Mouse (Mus musculus) regulatory T cell (primary cell): ENCODE measurements around the gene Icam5.

ENCODE experiments used
- in situ Hi-C: fragments of 300-600 bp; cut with MboI, MseI; formaldehyde crosslinking; loops from one replicate; pipeline ENCODE4 v1.15.1; 2025; ENCODE audit warnings: high pct_unique_total_duplicates

Icam5 gene

DNA sequence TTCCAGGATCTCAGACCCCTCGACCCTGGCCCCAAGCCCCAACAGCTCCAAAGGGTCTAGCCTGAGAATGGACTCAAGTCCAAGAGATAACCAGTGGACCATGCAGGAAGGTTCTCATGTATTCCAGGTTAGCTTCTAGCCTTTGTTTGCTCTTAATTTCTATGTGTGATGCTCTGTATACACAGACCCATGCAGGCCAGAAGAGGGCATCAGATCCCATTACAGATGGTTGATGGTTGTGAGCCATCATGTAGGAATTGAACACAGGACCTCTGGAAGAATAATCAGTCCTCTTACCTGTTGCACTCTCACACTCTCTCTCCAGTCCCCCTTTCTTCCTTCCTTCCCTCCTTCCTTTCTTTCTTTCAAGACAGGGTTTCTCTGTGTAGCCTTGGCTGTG lies 19.5 kb upstream of the Icam5 start:
- in situ Hi-C loops: loop anchor here (25.0 kb wide), 1 partner anchor 100 kb away; no protein-coding TSS in a partner anchor

DNA sequence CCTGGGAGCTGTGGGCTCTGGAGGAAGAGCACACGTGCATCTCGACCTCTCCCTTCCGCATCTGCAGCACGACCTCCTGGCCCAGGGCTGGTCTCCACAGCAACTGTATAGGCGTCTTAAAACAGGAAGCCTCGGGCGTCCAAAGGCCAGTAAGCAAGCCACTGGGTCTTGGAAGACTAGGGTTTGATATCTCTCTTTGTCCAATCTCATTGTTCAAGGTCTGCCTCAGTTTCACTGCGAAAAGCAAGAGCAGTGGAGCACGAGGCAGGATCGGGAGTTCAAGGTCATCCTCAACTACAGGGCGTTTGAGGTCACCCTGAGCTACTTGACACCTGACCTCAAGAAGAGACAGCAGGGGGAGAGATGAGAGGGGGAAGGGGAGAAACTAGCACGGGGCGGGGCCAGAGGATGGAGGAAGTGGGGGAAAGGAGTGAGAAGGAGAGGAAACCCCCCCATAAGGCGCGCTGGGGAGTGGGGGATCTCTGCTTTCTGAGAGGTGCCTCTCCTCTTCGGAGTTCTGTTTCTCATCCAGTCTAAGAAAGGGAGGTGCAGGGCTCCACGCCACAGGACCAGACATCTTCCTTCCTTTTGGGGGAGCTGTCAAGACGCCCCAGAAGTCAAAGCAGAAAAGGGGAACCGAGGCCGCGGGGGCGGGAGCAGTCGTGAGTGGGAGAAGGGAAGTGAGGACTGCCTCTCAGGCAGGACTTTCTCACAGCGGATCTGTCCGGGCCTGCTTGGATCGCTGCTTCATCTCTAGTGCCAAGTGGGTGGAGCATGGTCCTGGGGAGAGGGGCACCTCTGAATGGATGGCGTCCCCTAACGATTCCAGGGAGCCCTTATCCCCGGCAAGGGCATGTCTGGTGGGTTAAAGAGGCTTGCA lies 16.9 kb upstream of the Icam5 start:
- in situ Hi-C loops: loop anchor here (25.0 kb wide), 1 partner anchor 103 kb away; no protein-coding TSS in a partner anchor

GRCm38 (mm10) chr9:21015571-21016130 lies 16.2 kb upstream of the Icam5 start, which contains the start of gene Icam1:
Gene Icam1 (plus strand): TSS chr9:21015985.
- in situ Hi-C loops: loop anchor here (25.0 kb wide), 1 partner anchor 103 kb away; no protein-coding TSS in a partner anchor

GRCm38 (mm10) chr9:21016331-21017176 lies 15.3 kb upstream of the Icam5 start:
- in situ Hi-C loops: loop anchor here (25.0 kb wide), 1 partner anchor 104 kb away; no protein-coding TSS in a partner anchor

GRCm38 (mm10) chr9:21017177-21017575 lies 14.7 kb upstream of the Icam5 start:
- in situ Hi-C loops: loop anchor here (25.0 kb wide), 1 partner anchor 105 kb away; no protein-coding TSS in a partner anchor

DNA sequence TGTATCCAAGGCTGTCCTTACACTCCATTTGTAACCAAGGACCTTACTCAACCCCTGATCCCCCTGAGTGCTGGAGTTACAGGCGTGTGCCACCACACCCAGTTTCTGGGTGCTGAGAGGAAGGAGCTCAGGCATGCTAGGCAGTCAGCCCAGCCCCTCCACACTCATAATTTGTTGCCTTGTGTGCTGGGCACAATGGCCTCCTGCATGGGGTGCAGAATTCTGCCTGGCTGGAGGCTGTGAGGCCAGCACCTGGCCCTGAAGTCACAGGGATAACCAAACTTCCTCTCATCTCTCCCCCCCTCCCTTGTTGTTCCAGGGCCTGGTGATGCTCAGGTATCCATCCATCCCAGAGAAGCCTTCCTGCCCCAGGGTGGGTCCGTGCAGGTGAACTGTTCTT lies 13.3 kb upstream of the Icam5 start:
- in situ Hi-C loops: loop anchor here (25.0 kb wide), 1 partner anchor 106 kb away; no protein-coding TSS in a partner anchor

DNA sequence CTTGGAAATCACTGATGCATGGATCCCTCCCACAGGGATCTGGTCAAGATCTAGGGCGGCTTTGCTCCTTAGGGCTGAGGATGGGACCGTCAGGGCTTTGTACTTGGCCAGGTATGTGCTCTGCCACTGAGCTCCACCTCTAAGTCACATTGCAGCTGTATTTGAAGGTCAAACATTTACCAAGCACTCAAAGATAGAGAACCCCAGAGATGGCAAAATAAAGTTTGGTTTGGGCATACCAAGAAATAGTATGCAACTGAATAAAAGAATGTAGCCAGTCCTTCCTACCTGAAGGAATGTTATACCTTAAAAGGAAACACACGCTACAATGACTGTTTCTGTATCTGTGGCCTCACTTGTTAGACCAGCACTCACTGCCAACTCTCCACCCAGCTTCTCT lies 10.5 kb upstream of the Icam5 start:
- in situ Hi-C loops: loop anchor here (25.0 kb wide), 1 partner anchor 109 kb away; no protein-coding TSS in a partner anchor

- in situ Hi-C loops: loop anchor here (25.0 kb wide), 1 partner anchor 110 kb away; no protein-coding TSS in a partner anchor
Measured at GRCm38 (mm10) chr9:21022288-21022687, 9.6 kb upstream of the Icam5 start.

DNA sequence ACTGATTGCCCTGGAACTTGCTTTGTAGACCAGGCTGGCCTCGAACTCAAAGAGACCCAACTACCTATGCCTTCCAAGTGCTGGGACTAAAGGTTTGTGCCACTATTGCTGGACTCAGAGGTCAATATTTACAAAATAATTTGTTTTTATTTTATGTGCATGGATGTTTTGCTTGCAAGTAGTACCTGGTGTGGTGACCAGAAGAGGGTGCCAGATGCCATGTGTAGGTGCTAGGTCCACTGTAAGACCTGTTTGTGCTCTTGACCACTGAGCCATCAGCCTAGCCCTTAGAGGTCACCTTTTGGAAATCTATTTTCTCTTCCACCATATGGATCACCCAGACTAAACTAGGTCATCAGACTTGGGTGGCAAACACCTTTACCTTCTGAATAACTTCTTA lies 9.1 kb upstream of the Icam5 start:
- in situ Hi-C loops: loop anchor here (25.0 kb wide), 1 partner anchor 110 kb away; no protein-coding TSS in a partner anchor

DNA sequence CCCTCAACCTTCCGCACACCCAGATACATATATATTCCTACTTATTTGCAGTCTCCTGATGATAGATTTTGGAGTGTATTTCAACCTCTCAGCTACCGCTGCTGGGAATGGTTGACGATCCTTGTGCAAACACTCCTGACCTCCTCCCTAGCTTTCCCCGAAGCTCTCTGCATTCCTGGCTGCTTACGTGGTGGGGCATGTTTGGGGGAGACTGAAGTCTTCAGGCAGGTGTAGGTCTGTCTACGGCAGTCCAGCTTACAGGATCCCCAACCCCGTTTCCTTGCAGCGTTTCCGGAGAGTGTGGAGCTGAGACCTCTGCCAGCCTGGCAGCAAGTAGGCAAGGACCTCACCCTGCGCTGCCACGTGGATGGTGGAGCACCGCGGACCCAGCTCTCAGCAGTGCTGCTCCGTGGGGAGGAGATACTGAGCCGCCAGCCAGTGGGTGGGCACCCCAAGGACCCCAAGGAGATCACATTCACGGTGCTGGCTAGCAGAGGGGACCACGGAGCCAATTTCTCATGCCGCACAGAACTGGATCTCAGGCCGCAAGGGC lies 6.5 kb upstream of the Icam5 start:
- in situ Hi-C loops: no loop called here

DNA sequence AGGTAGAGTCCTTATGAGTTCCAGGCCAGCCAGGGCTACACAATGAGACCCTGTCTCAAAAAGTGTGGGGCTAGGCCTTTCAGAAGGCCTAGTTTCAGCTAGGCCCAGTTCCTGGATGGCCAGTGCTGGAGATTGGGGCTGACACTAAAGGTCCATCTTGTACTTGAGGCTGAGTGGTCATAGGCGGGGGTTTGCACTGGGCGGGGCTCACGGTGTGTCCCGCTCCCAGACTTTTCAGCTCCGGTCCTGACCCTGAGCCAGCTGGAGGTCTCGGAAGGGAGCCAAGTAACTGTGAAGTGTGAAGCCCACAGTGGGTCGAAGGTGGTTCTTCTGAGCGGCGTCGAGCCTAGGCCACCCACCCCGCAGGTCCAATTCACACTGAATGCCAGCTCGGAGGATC lies 5.0 kb upstream of the Icam5 start:
- in situ Hi-C loops: no loop called here

- in situ Hi-C loops: no loop called here
Measured at GRCm38 (mm10) chr9:21027774-21028290, 4.0 kb upstream of the Icam5 start.

GRCm38 (mm10) chr9:21028560-21029110 lies 3.2 kb upstream of the Icam5 start:
- in situ Hi-C loops: no loop called here

DNA sequence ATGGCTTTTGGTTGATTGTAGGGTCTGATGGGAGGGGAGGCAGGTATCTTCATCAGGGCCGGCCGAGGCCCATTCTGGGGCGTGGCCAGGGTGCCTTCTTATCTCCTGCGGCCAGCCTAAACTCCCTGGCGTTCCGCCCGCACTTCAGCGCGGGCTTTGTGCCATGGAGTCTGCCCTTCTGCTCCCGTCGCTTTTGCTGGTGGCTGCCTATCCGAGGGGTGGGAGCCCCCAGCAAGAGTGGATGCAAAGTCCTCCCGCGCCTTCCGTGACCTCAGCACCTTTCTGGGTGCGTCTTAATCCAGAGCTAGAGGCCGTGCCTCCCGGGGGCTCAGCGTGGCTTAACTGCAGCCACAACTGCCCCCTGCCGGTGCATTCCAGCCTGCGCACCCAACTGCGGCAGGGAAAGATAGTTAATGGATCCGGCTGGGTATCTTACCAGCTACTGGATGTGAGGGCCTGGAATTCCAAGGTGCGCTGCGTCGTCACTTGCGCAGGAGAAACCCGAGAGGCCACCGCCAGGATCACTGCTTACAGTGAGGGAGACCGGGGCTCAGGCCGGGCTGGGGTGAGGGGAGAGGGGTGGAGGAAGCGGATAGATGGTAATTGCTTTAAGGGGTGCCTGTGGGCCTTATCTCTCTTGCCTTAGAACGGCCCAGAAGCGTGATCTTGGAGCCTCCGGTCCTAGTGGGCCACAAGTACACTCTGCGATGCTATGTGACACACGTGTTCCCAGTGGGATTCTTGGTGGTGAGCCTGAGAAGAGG lies 2.4 kb upstream of the Icam5 start, which contains the start of gene Icam4:
Gene Icam4 (plus strand): TSS at position 83 of the 764 bp plus-strand sequence.
- in situ Hi-C loops: loop anchor here (5.0 kb wide), 1 partner anchor 118 kb away; the partner anchor contains the start of gene Cdc37

DNA sequence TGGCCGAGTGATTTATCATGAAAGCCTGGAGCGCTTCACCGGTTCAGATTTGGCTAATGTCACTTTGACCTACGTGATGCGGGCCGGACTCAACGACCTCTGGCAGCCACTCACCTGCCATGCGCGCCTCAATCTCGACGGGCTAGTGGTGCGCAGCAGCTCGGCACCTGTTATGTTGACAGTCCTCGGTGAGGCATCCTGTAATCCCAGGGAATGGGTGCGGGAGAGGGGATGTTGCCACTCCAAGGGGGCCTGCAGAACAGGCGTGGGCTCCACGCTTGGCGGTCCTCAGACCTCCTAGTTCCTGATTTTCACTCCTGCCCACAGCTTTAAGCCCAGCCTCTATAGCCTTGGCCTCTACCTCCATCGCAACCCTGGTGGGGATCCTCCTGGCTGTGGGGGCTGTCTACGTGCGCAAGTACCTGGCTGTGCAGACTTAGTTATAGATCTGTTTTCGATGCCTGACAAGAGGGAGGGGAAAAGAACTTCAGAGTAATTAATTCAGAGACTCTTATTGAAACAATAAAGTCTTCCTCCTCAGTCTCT lies 1.7 kb upstream of the Icam5 start:
- in situ Hi-C loops: loop anchor here (5.0 kb wide), 1 partner anchor 117 kb away; the partner anchor contains the start of gene Cdc37

GRCm38 (mm10) chr9:21030781-21031250 lies 1.1 kb upstream of the Icam5 start:
- in situ Hi-C loops: loop anchor here (5.0 kb wide), 1 partner anchor 116 kb away; the partner anchor contains the start of gene Cdc37

DNA sequence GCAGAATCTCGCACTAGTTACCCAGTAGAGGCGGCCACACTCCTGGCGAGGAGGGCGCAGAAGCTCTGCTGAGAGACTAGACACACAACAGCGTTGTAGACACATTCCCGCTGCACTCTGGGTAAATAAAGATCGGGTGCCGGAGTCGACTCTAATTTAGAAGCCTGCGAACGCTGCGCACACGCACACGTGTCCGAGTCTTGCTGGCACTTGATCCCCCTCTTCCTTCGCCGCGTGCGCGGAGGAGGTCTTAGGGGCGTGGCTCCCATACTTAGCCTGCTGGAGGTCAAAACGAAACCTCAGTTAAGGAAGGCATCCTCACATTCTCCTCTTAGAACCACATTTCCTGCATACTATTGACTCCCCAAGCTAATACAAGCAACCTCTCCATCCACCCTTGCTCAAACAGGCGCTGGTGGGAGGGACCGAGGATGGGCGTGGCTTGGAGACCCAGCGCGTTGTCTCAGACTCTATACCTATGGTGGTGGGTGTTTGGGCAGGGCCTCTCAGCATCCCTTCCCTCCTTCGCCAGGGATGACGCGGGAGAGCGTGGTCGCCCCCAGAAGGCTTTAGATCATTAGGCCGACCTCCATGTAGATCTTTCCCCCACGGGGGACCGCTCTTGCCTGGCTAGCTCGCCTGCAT lies 500 bp upstream of the Icam5 start:
- in situ Hi-C loops: loop anchor here (5.0 kb wide), 1 partner anchor 116 kb away; the partner anchor contains the start of gene Cdc37

GRCm38 (mm10) chr9:21032491-21032890 lies 618 bp downstream of the Icam5 start:
- in situ Hi-C loops: loop anchor here (5.0 kb wide), 1 partner anchor 115 kb away; the partner anchor contains the start of gene Cdc37
